Comparison of ENCODE assay signal across 8 mouse cellular contexts in the genomic region with DNA sequence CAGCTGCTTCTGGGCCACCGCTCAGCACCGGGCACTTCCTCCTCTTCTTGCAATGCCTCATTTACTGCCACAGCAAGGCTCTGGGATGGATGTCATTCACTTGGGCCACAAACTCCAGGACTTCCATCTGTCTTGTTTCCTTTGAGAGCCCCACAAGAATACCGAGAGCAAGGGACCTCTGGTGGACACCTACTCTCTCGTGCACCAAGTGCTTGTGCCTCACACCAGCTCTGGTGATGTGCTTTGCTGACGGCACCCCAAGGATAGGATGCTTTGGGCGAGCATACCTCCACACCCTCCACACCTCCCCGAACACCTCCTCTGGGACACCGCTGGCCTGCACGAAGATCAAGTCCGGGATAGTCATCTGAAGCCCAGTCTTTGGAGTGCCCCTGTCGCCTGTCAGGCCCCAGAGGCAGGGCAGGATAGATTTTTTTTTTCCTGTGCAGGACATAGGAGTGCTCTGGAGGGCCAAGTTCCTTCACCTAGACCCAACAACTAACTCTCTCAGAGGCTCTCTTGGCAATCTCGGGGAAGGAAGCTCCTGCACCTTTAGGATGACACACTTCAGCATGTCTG. TPM values are rescaled to one million over a fixed set of nuclear protein-coding genes. Genes with fewer than 3 reads are reported as not detected.
DNase-seq lines count a peak whose midpoint lies in the region; ATAC-seq and TF ChIP-seq lines count a peak whose summit lies in the region.
"Had no signal": no experiment of that assay in that cellular context is flagged by ENCODE, and none has a peak within 500 bp of the region (broad histone marks: within the 10 kb centered on the region; RNA-seq: fewer than 3 reads in every experiment).

No protein-coding gene starts in this region.

- no peak for DNase-seq in embryonic facial prominence, embryonic 14.5 days (ENCODE audit: low spot score)
- no peak for DNase-seq in Muller cell, postnatal 12 days (ENCODE audit: inconsistent ontology term)
- DNase-seq in kidney, postnatal 14 days = no peak

- H3K36me3 ChIP-seq in megakaryocyte, embryonic 14.5 days (replicated peaks; ENCODE audit: low read length) = no peaks in the 10 kb centered on the region
- no peaks in the 10 kb centered on the region for H3K36me3 ChIP-seq in embryonic facial prominence, embryonic 14.5 days (ENCODE audit: control insufficient read depth, insufficient read depth, low read length)
- H3K36me3 ChIP-seq in intestine, postnatal 0 days (ENCODE audit: control insufficient read depth, insufficient read depth) = no peaks in the 10 kb centered on the region
- H3K36me3 ChIP-seq in small intestine, adult 2 months (ENCODE audit: control insufficient read depth, insufficient read depth, low read length) = no peaks in the 10 kb centered on the region

- H3K9ac ChIP-seq in embryonic facial prominence, embryonic 14.5 days (ENCODE audit: low read depth, low read length) = peak overlapping the region; percentile 73
- peak overlapping the region; percentile 40; the same call in 1 of the 2 replicates for H3K9ac ChIP-seq in intestine, postnatal 0 days (ENCODE audit: low read depth, low read length)

- H3K4me1 ChIP-seq in megakaryocyte, embryonic 14.5 days = no peaks in the 10 kb centered on the region
- H3K4me1 ChIP-seq in embryonic facial prominence, embryonic 14.5 days (ENCODE audit: control insufficient read depth, insufficient read depth, low read length) = no peaks in the 10 kb centered on the region
- no peaks in the 10 kb centered on the region for H3K4me1 ChIP-seq in intestine, postnatal 0 days (replicated peaks; ENCODE audit: control insufficient read depth, insufficient read depth, low read length)
- H3K4me1 ChIP-seq in small intestine, adult 2 months (ENCODE audit: control insufficient read depth, insufficient read depth, insufficient read length, low read length) = no peaks in the 10 kb centered on the region

- H3K9me3 ChIP-seq in megakaryocyte, embryonic 14.5 days = 0 out of 2 replicates have a peak, but pooled peaks cover 2% of the 10 kb centered on the region
- H3K9me3 ChIP-seq in embryonic facial prominence, embryonic 14.5 days (ENCODE audit: control insufficient read depth, low read length) = no peaks in the 10 kb centered on the region
- no peaks in the 10 kb centered on the region for H3K9me3 ChIP-seq in intestine, postnatal 0 days (ENCODE audit: control insufficient read depth)

- peak overlapping the region; percentile 65 for H3K4me2 ChIP-seq in embryonic facial prominence, embryonic 14.5 days (ENCODE audit: low read depth, low read length)
- peak overlapping the region; percentile 81 for H3K4me2 ChIP-seq in intestine, postnatal 0 days (replicated peaks; ENCODE audit: low read depth)

- WGBS in embryonic facial prominence, embryonic 14.5 days = 50% methylated on average over 11 of the region's 12 CpGs
- 53% methylated on average over 12 of the region's 12 CpGs for WGBS in intestine, postnatal 0 days
- WGBS in small intestine, adult 2 months = 47% methylated on average over 12 of the region's 12 CpGs

- no peak for TF ChIP-seq CTCF in intestine, postnatal 0 days (IDR thresholded peaks at IDR 0.05; ENCODE audit: low read depth)
- TF ChIP-seq CTCF in small intestine, adult 2 months (IDR thresholded peaks at IDR 0.05; ENCODE audit: extremely low read depth, insufficient read length, insufficient replicate concordance, low read depth, low read length) = no peak

- H3K27me3 ChIP-seq in megakaryocyte, embryonic 14.5 days (replicated peaks) = peaks cover 36% of the 10 kb centered on the region
- H3K27me3 ChIP-seq in embryonic facial prominence, embryonic 14.5 days (replicated peaks; ENCODE audit: control insufficient read depth, insufficient read depth, low read length) = peaks cover 7% of the 10 kb centered on the region
- 0 out of 2 replicates have a peak, but pooled peaks cover 3% of the 10 kb centered on the region for H3K27me3 ChIP-seq in intestine, postnatal 0 days (replicated peaks; ENCODE audit: control insufficient read depth, insufficient read depth, low read length)
- 0 out of 2 replicates have a peak, but pooled peaks cover 4% of the 10 kb centered on the region for H3K27me3 ChIP-seq in small intestine, adult 2 months (ENCODE audit: control insufficient read depth, insufficient read depth, low read length)

- peak overlapping the region; percentile 89 for H3K4me3 ChIP-seq in megakaryocyte, embryonic 14.5 days (replicated peaks)
- H3K4me3 ChIP-seq in embryonic facial prominence, embryonic 14.5 days (ENCODE audit: low read depth, low read length) = peak overlapping the region; percentile 52
- H3K4me3 ChIP-seq in intestine, postnatal 0 days (ENCODE audit: low read depth, low read length) = peak overlapping the region; percentile 43
- H3K4me3 ChIP-seq in small intestine, adult 2 months (ENCODE audit: low read depth, low read length) = 0 out of 2 replicates have a peak overlapping the region, but pooled peaks have one; percentile 64

- no peak overlapping the region for H3K27ac ChIP-seq in embryonic facial prominence, embryonic 14.5 days (replicated peaks; ENCODE audit: low read depth, low read length)
- H3K27ac ChIP-seq in intestine, postnatal 0 days (ENCODE audit: low read depth, low read length) = no peak overlapping the region
- H3K27ac ChIP-seq in small intestine, adult 2 months (ENCODE audit: insufficient read depth, low read depth, low read length) = no peak overlapping the region

- ATAC-seq in megakaryocyte, adult 5-6 weeks (ENCODE audit: poor library complexity, severe bottlenecking) = no peak
- no peak for ATAC-seq in embryonic facial prominence, embryonic 14.5 days (ENCODE audit: low read depth)
- no peak for ATAC-seq in intestine, postnatal 0 days

- no peak for TF ChIP-seq POLR2A in small intestine, adult 2 months (IDR thresholded peaks at IDR 0.05; ENCODE audit: low read depth, low read length)

RNA-seq across cellular contexts. Expression of gene 1700018G05Rik, which starts 4.9 kb away (rescaled TPM):
- not detected in 2 replicates for polyA plus RNA-seq in megakaryocyte, embryonic 14.5 days (2012; ENCODE audit: insufficient read depth, low replicate concordance)
- total RNA-seq in megakaryocyte, adult 5-6 weeks (2015) = not detected in 2 replicates
- total RNA-seq in megakaryocyte, adult 5-6 weeks (2017) = not detected in 2 replicates
- not detected in 2 replicates for polyA plus RNA-seq in embryonic facial prominence, embryonic 14.5 days (2014; fragmentation: Nextera tagmentation; extraction: Ambion mirVana)
- polyA plus RNA-seq in intestine, postnatal 0 days (2015; fragmentation: Nextera tagmentation; extraction: Ambion mirVana) = not detected in 2 replicates
- not detected in 2 replicates for polyA plus RNA-seq in small intestine, adult 2 months (2012; rRNA removed)
- total RNA-seq: megakaryocyte-erythroid progenitor cell, adult 5-6 weeks had no signal

RNA-seq across cellular contexts. Expression of gene 1700011M02Rik, which starts 24.4 kb away (rescaled TPM):
- polyA plus RNA-seq in megakaryocyte, embryonic 14.5 days (2012; ENCODE audit: insufficient read depth, low replicate concordance) = not detected in 2 replicates
- not detected in 2 replicates for total RNA-seq in megakaryocyte, adult 5-6 weeks (2015)
- total RNA-seq in megakaryocyte, adult 5-6 weeks (2017) = not detected in 2 replicates
- not detected in 2 replicates for polyA plus RNA-seq in embryonic facial prominence, embryonic 14.5 days (2014; fragmentation: Nextera tagmentation; extraction: Ambion mirVana)
- not detected in 2 replicates for polyA plus RNA-seq in intestine, postnatal 0 days (2015; fragmentation: Nextera tagmentation; extraction: Ambion mirVana)
- polyA plus RNA-seq in small intestine, adult 2 months (2012; rRNA removed) = not detected in 2 replicates
- total RNA-seq: megakaryocyte-erythroid progenitor cell, adult 5-6 weeks had no signal

RNA-seq across cellular contexts. Expression of gene Dmrtc1a, which starts 24.6 kb away (rescaled TPM):
- polyA plus RNA-seq in megakaryocyte, embryonic 14.5 days (2012; ENCODE audit: insufficient read depth, low replicate concordance) = not detected in 2 replicates
- total RNA-seq in megakaryocyte, adult 5-6 weeks (2015) = not detected in 2 replicates
- total RNA-seq in megakaryocyte, adult 5-6 weeks (2017) = not detected in 2 replicates
- polyA plus RNA-seq in embryonic facial prominence, embryonic 14.5 days (2014; fragmentation: Nextera tagmentation; extraction: Ambion mirVana) = 0.86 and 0.93 TPM in 2 replicates
- polyA plus RNA-seq in intestine, postnatal 0 days (2015; fragmentation: Nextera tagmentation; extraction: Ambion mirVana) = 0.34 and 0.69 TPM in 2 replicates
- 0.20 TPM in 1 of 2 replicates, not detected in the other for polyA plus RNA-seq in small intestine, adult 2 months (2012; rRNA removed)
- total RNA-seq: megakaryocyte-erythroid progenitor cell, adult 5-6 weeks had no signal
